Mouse (Mus musculus) c-Kit-positive CD71-positive TER-119-negative erythroid progenitor cells, embryonic 14.5 days (primary cell): ENCODE data around the gene Zfp799.

Source experiments
- DNase-seq: peaks from one replicate; pipeline ENCODE4 v3.0.0-alpha.2; 2013; ENCODE audit warnings: low read depth

The Zfp799 gene

GRCm38 (mm10) chr17:32787436-32788093, 42.5 kb downstream of the Zfp799 start:
- peak; percentile 32 for DNase-seq

GRCm38 (mm10) chr17:32786944-32787343, 43.1 kb downstream of the Zfp799 start:
- no peak for DNase-seq

- no peak for DNase-seq
Measured at GRCm38 (mm10) chr17:32785656-32786055, 44.4 kb downstream of the Zfp799 start.

- DNase-seq, result no peak
Measured at GRCm38 (mm10) chr17:32777564-32777963, 52.5 kb downstream of the Zfp799 start.

GRCm38 (mm10) chr17:32771213-32771612, 58.8 kb downstream of the Zfp799 start:
- no peak for DNase-seq

GRCm38 (mm10) chr17:32766422-32766821, 63.6 kb downstream of the Zfp799 start:
- no peak for DNase-seq
